Mouse (Mus musculus) cerebellum, adult 8-10 months (tissue): Measurements from ENCODE around the gene Mpdz.

ENCODE experiments used
- DNase-seq: peaks from one replicate; pipeline ENCODE4 v3.0.0; 2022

Gene Mpdz

GRCm38 (mm10) chr4:81389263-81389662 is 53.4 kb downstream of the Mpdz start:
- DNase-seq: no peak

GRCm38 (mm10) chr4:81387644-81388043 is 55.0 kb downstream of the Mpdz start:
- DNase-seq: no peak

- DNase-seq: no peak
Measured at GRCm38 (mm10) chr4:81372355-81372754, 70.3 kb downstream of the Mpdz start.

GRCm38 (mm10) chr4:81351368-81351767 is 91.2 kb downstream of the Mpdz start:
- no peak for DNase-seq

- DNase-seq: no peak
Measured at GRCm38 (mm10) chr4:81348646-81349045, 94.0 kb downstream of the Mpdz start.

- no peak for DNase-seq
Measured at GRCm38 (mm10) chr4:81345141-81345540, 97.5 kb downstream of the Mpdz start.

GRCm38 (mm10) chr4:81333628-81333991 is 109.0 kb downstream of the Mpdz start:
- DNase-seq: no peak

GRCm38 (mm10) chr4:81332901-81333627 is 109.6 kb downstream of the Mpdz start:
- DNase-seq: no peak

- no peak for DNase-seq
Measured at GRCm38 (mm10) chr4:81332439-81332841, 110.2 kb downstream of the Mpdz start.

- no peak for DNase-seq
Measured at GRCm38 (mm10) chr4:81327694-81328093, 114.9 kb downstream of the Mpdz start.

- DNase-seq: no peak
Measured at GRCm38 (mm10) chr4:81323853-81324252, 118.8 kb downstream of the Mpdz start.

- DNase-seq: peak; percentile 50
Measured at GRCm38 (mm10) chr4:81322232-81322631, 120.4 kb downstream of the Mpdz start.

- no peak for DNase-seq
Measured at GRCm38 (mm10) chr4:81314618-81315017, 128.0 kb downstream of the Mpdz start.

- no peak for DNase-seq
Measured at GRCm38 (mm10) chr4:81313246-81313645, 129.4 kb downstream of the Mpdz start.

GRCm38 (mm10) chr4:81310168-81310474 is 132.5 kb downstream of the Mpdz start:
- DNase-seq: no peak

GRCm38 (mm10) chr4:81309473-81310167 is 133.0 kb downstream of the Mpdz start:
- DNase-seq: no peak

- DNase-seq: no peak
Measured at GRCm38 (mm10) chr4:81307596-81308265, 134.9 kb downstream of the Mpdz start.

GRCm38 (mm10) chr4:81302056-81302455 is 140.6 kb downstream of the Mpdz start:
- DNase-seq: no peak

GRCm38 (mm10) chr4:81298384-81298783 is 144.2 kb downstream of the Mpdz start:
- DNase-seq: no peak

- DNase-seq: no peak
Measured at GRCm38 (mm10) chr4:81293309-81293708, 149.3 kb downstream of the Mpdz start.

GRCm38 (mm10) chr4:81285564-81285963 is 157.1 kb downstream of the Mpdz start:
- DNase-seq: no peak

- no peak for DNase-seq
Measured at GRCm38 (mm10) chr4:81283611-81284010, 159.0 kb downstream of the Mpdz start.

GRCm38 (mm10) chr4:81283081-81283480 is 159.5 kb downstream of the Mpdz start:
- DNase-seq: no peak

- DNase-seq: no peak
Measured at GRCm38 (mm10) chr4:81280098-81280497, 162.5 kb downstream of the Mpdz start.
